Mouse (Mus musculus) right cerebral cortex, postnatal 14 days (tissue): Measurements from ENCODE around the gene Gm960.
"Not testable (repeated sequence)": the region's sequence is repeated elsewhere in the genome, so short reads cannot be mapped to it uniquely, and the experiment has no call there.

Experiments used
- DNase-seq: peaks from one replicate; pipeline ENCODE4 v3.0.0; 2022

Gm960 gene

GRCm38 (mm10) chr19:4587426-4587825 lies 111.0 kb downstream of the Gm960 start:
- DNase-seq = no peak

- DNase-seq = not testable (repeated sequence)
Observed at GRCm38 (mm10) chr19:4586783-4587182, 111.7 kb downstream of the Gm960 start.

GRCm38 (mm10) chr19:4583856-4584255 lies 114.6 kb downstream of the Gm960 start:
- DNase-seq = no peak

GRCm38 (mm10) chr19:4579296-4579695 lies 119.2 kb downstream of the Gm960 start:
- DNase-seq = no peak

GRCm38 (mm10) chr19:4578799-4579198 lies 119.7 kb downstream of the Gm960 start:
- DNase-seq = no peak
